Mouse (Mus musculus): ENCODE data around the gene Rpl36-ps4.
A peak's percentile ranks its signal among the peaks of the same experiment; 100 is the strongest.

The Rpl36-ps4 gene

GRCm38 (mm10) chr17:87920677-87921076, at the start of gene Rpl36-ps4:
Gene Rpl36-ps4, plus strand, starts transcription at chr17:87920977.
- DNase-seq (ENCODE audit: low read depth, low spot score): no peak

- DNase-seq (ENCODE audit: low read depth, low spot score): no peak
These were observed 49.2 kb upstream of the Rpl36-ps4 start for GRCm38 (mm10) chr17:87871461-87872126.

- no peak for DNase-seq (ENCODE audit: low read depth, low spot score)
These were observed 48.5 kb upstream of the Rpl36-ps4 start for GRCm38 (mm10) chr17:87872286-87872685.

GRCm38 (mm10) chr17:87873456-87873855, 47.3 kb upstream of the Rpl36-ps4 start:
- no peak for DNase-seq (ENCODE audit: low read depth, low spot score)

- no peak for DNase-seq (ENCODE audit: low read depth, low spot score)
These were observed 46.8 kb upstream of the Rpl36-ps4 start for GRCm38 (mm10) chr17:87873943-87874342.

- no peak for DNase-seq (ENCODE audit: low read depth, low spot score)
These were observed 45.3 kb upstream of the Rpl36-ps4 start for GRCm38 (mm10) chr17:87875346-87875920.

- DNase-seq (ENCODE audit: low read depth, low spot score): no peak
These were observed 44.3 kb upstream of the Rpl36-ps4 start for GRCm38 (mm10) chr17:87876295-87877000.

- peak; percentile 82 for DNase-seq (ENCODE audit: low read depth, low spot score)
These were observed 43.3 kb upstream of the Rpl36-ps4 start for GRCm38 (mm10) chr17:87877207-87878073.

GRCm38 (mm10) chr17:87878556-87879483, 42.0 kb upstream of the Rpl36-ps4 start:
- no peak for DNase-seq (ENCODE audit: low read depth, low spot score)

GRCm38 (mm10) chr17:87879484-87880225, 41.1 kb upstream of the Rpl36-ps4 start:
- no peak for DNase-seq (ENCODE audit: low read depth, low spot score)

- DNase-seq (ENCODE audit: low read depth, low spot score): peak; percentile 75
These were observed 38.2 kb upstream of the Rpl36-ps4 start for GRCm38 (mm10) chr17:87882594-87882993.

GRCm38 (mm10) chr17:87897175-87897574, 23.6 kb upstream of the Rpl36-ps4 start:
- DNase-seq (ENCODE audit: low read depth, low spot score): no peak

- DNase-seq (ENCODE audit: low read depth, low spot score): no peak
These were observed 20.1 kb upstream of the Rpl36-ps4 start for GRCm38 (mm10) chr17:87900677-87901076.

GRCm38 (mm10) chr17:87901163-87901562, 19.6 kb upstream of the Rpl36-ps4 start:
- DNase-seq (ENCODE audit: low read depth, low spot score): no peak

- DNase-seq (ENCODE audit: low read depth, low spot score): no peak
These were observed 17.6 kb upstream of the Rpl36-ps4 start for GRCm38 (mm10) chr17:87903213-87903612.

GRCm38 (mm10) chr17:87903725-87904124, 17.1 kb upstream of the Rpl36-ps4 start:
- DNase-seq (ENCODE audit: low read depth, low spot score): no peak

GRCm38 (mm10) chr17:87915386-87915785, 5.4 kb upstream of the Rpl36-ps4 start:
- no peak for DNase-seq (ENCODE audit: low read depth, low spot score)

- no peak for DNase-seq (ENCODE audit: low read depth, low spot score)
These were observed 2.7 kb upstream of the Rpl36-ps4 start for GRCm38 (mm10) chr17:87918121-87918520.

- peak; percentile 79 for DNase-seq (ENCODE audit: low read depth, low spot score)
These were observed 13.5 kb downstream of the Rpl36-ps4 start for GRCm38 (mm10) chr17:87934326-87934725.

GRCm38 (mm10) chr17:87934736-87935135, 14.0 kb downstream of the Rpl36-ps4 start:
- DNase-seq (ENCODE audit: low read depth, low spot score): peak; percentile 76

Measured in ES-CJ7 (cell line).